Mouse (Mus musculus) adipocyte (in vitro differentiated cells): ENCODE results near the gene Lingo4.

Experiments used
- DNase-seq: peaks from one replicate; pipeline ENCODE4 v3.0.0-alpha.2; 2016; ENCODE audit warnings: low spot score

The Lingo4 gene

GRCm38 (mm10) chr3:94398217-94398616, at the start of gene Lingo4:
TSS of gene Lingo4 (plus strand) at chr3:94398517.
- no peak for DNase-seq

- peak; percentile 33 for DNase-seq
Measured at GRCm38 (mm10) chr3:94360812-94361211, 37.5 kb upstream of the Lingo4 start.

- no peak for DNase-seq
Measured at GRCm38 (mm10) chr3:94362138-94362537, 36.2 kb upstream of the Lingo4 start, which contains the start of gene C2cd4d. TSS of gene C2cd4d (plus strand) at chr3:94362438.

- DNase-seq, result no peak
Measured at GRCm38 (mm10) chr3:94363291-94364153, 34.8 kb upstream of the Lingo4 start.

- DNase-seq, result no peak
Measured at GRCm38 (mm10) chr3:94364154-94364526, 34.2 kb upstream of the Lingo4 start.

GRCm38 (mm10) chr3:94366761-94367160, 31.6 kb upstream of the Lingo4 start:
- peak; percentile 91 for DNase-seq

GRCm38 (mm10) chr3:94367511-94367910, 30.8 kb upstream of the Lingo4 start:
- DNase-seq, result no peak

- DNase-seq, result no peak
Measured at GRCm38 (mm10) chr3:94368631-94369030, 29.7 kb upstream of the Lingo4 start.

GRCm38 (mm10) chr3:94369709-94370108, 28.6 kb upstream of the Lingo4 start:
- DNase-seq, result no peak

- peak; percentile 99 for DNase-seq
Measured at GRCm38 (mm10) chr3:94371637-94372036, 26.7 kb upstream of the Lingo4 start.

GRCm38 (mm10) chr3:94372038-94372437, 26.3 kb upstream of the Lingo4 start:
- DNase-seq, result no peak

- DNase-seq, result peak; percentile 87
Measured at GRCm38 (mm10) chr3:94372641-94373040, 25.7 kb upstream of the Lingo4 start, which contains the start of gene Rorc. TSS of gene Rorc (plus strand) at chr3:94372794.

- peak; percentile 39 for DNase-seq
Measured at GRCm38 (mm10) chr3:94373090-94373489, 25.2 kb upstream of the Lingo4 start.

- DNase-seq, result peak; percentile 88
Measured at GRCm38 (mm10) chr3:94373597-94374011, 24.7 kb upstream of the Lingo4 start.

GRCm38 (mm10) chr3:94374636-94375035, 23.7 kb upstream of the Lingo4 start:
- peak; percentile 60 for DNase-seq

- DNase-seq, result peak; percentile 63
Measured at GRCm38 (mm10) chr3:94375146-94375545, 23.2 kb upstream of the Lingo4 start.

- no peak for DNase-seq
Measured at GRCm38 (mm10) chr3:94375861-94376260, 22.5 kb upstream of the Lingo4 start.

GRCm38 (mm10) chr3:94377028-94377923, 21.0 kb upstream of the Lingo4 start:
- DNase-seq, result no peak

- no peak for DNase-seq
Measured at GRCm38 (mm10) chr3:94379831-94380510, 18.3 kb upstream of the Lingo4 start.

GRCm38 (mm10) chr3:94382308-94382707, 16.0 kb upstream of the Lingo4 start:
- no peak for DNase-seq

- peak; percentile 76 for DNase-seq
Measured at GRCm38 (mm10) chr3:94383476-94383875, 14.8 kb upstream of the Lingo4 start.

- no peak for DNase-seq
Measured at GRCm38 (mm10) chr3:94386671-94387070, 11.6 kb upstream of the Lingo4 start.
